Mouse (Mus musculus): ENCODE results near the gene Ddx23. TPM values are rescaled to one million over a fixed set of nuclear protein-coding genes. Genes with fewer than 3 reads are reported as not detected.

Gene Ddx23
- polyA plus RNA-seq, 1 experiment from 2014 or later, result 16.4 TPM

- H3K4me3 ChIP-seq, result no peak overlapping the region
- WGBS, result 8% methylated on average over 20 of the region's 20 CpGs
- peaks cover 33% of the 10 kb centered on the region for H3K27me3 ChIP-seq (replicated peaks)
Measured at GRCm38 (mm10) chr15:98628589-98629254, 34.0 kb downstream of the Ddx23 start.

GRCm38 (mm10) chr15:98626487-98627212 lies 36.0 kb downstream of the Ddx23 start:
- peaks cover 20% of the 10 kb centered on the region; the same call in 1 of the 2 replicates for H3K27me3 ChIP-seq (replicated peaks)
- WGBS, result 83% methylated on average over 7 of the region's 7 CpGs

More at GRCm38 (mm10) chr15:98628589-98629254, 34.0 kb downstream of the Ddx23 start:
- H3K4me2 ChIP-seq (replicated peaks), result peak overlapping the region; percentile 53
- peaks cover 43% of the 10 kb centered on the region for H3K4me1 ChIP-seq
- H3K36me3 ChIP-seq, result no peaks in the 10 kb centered on the region
- no peaks in the 10 kb centered on the region for H3K9me3 ChIP-seq
- peak overlapping the region; percentile 32; the same call in 1 of the 2 replicates for H3K27ac ChIP-seq
- no peak for ATAC-seq (ENCODE audit: low FRiP score, low read depth)
- H3K9ac ChIP-seq, result peak overlapping the region; percentile 44

GRCm38 (mm10) chr15:98626078-98626477 lies 36.6 kb downstream of the Ddx23 start:
- no peaks in the 10 kb centered on the region for H3K36me3 ChIP-seq
- H3K27ac ChIP-seq, result no peak overlapping the region
- no peak overlapping the region for H3K4me2 ChIP-seq (replicated peaks)
- H3K4me3 ChIP-seq, result no peak overlapping the region
- ATAC-seq (ENCODE audit: low FRiP score, low read depth), result no peak
- 14% methylated on average over 8 of the region's 8 CpGs for WGBS
- no peaks in the 10 kb centered on the region for H3K9me3 ChIP-seq
- H3K4me1 ChIP-seq, result peaks cover 17% of the 10 kb centered on the region
- H3K27me3 ChIP-seq (replicated peaks), result peaks cover 14% of the 10 kb centered on the region; the same call in 1 of the 2 replicates
- H3K9ac ChIP-seq, result no peak overlapping the region

More at GRCm38 (mm10) chr15:98626487-98627212, 36.0 kb downstream of the Ddx23 start:
- H3K36me3 ChIP-seq, result no peaks in the 10 kb centered on the region
- peaks cover 22% of the 10 kb centered on the region for H3K4me1 ChIP-seq
- H3K27ac ChIP-seq, result no peak overlapping the region
- H3K4me2 ChIP-seq (replicated peaks), result no peak overlapping the region
- no peaks in the 10 kb centered on the region for H3K9me3 ChIP-seq
- ATAC-seq (ENCODE audit: low FRiP score, low read depth), result no peak
- no peak overlapping the region for H3K4me3 ChIP-seq
- H3K9ac ChIP-seq, result no peak overlapping the region

- peaks cover 4% of the 10 kb centered on the region for H3K4me1 ChIP-seq
- H3K4me3 ChIP-seq, result no peak overlapping the region
- no peak overlapping the region for H3K4me2 ChIP-seq (replicated peaks)
- no peak overlapping the region for H3K27ac ChIP-seq
- 0 out of 2 replicates have a peak, but pooled peaks cover 3% of the 10 kb centered on the region for H3K27me3 ChIP-seq (replicated peaks)
- H3K36me3 ChIP-seq, result no peaks in the 10 kb centered on the region
- H3K9me3 ChIP-seq, result no peaks in the 10 kb centered on the region
- H3K9ac ChIP-seq, result no peak overlapping the region
- 54% methylated on average over 5 of the region's 5 CpGs for WGBS
- ATAC-seq (ENCODE audit: low FRiP score, low read depth), result no peak
Measured at GRCm38 (mm10) chr15:98623361-98623821, 39.3 kb downstream of the Ddx23 start.

- 21% methylated on average over 6 of the region's 6 CpGs for WGBS
- no peak overlapping the region for H3K4me2 ChIP-seq (replicated peaks)
- H3K4me3 ChIP-seq, result no peak overlapping the region
- no peaks in the 10 kb centered on the region for H3K36me3 ChIP-seq
- no peak overlapping the region for H3K9ac ChIP-seq
- 0 out of 2 replicates have a peak, but pooled peaks cover 3% of the 10 kb centered on the region for H3K27me3 ChIP-seq (replicated peaks)
- no peaks in the 10 kb centered on the region for H3K9me3 ChIP-seq
- no peaks in the 10 kb centered on the region for H3K4me1 ChIP-seq
- no peak for ATAC-seq (ENCODE audit: low FRiP score, low read depth)
- no peak overlapping the region for H3K27ac ChIP-seq
Measured at GRCm38 (mm10) chr15:98622721-98623120, 40.0 kb downstream of the Ddx23 start.

GRCm38 (mm10) chr15:98622199-98622598 lies 40.5 kb downstream of the Ddx23 start:
- no peaks in the 10 kb centered on the region for H3K36me3 ChIP-seq
- no peaks in the 10 kb centered on the region for H3K4me1 ChIP-seq
- ATAC-seq (ENCODE audit: low FRiP score, low read depth), result no peak
- H3K9me3 ChIP-seq, result no peaks in the 10 kb centered on the region
- no peak overlapping the region for H3K9ac ChIP-seq
- no peaks in the 10 kb centered on the region for H3K27me3 ChIP-seq (replicated peaks)
- no peak overlapping the region for H3K27ac ChIP-seq
- WGBS, result 7% methylated on average over 7 of the region's 7 CpGs
- H3K4me3 ChIP-seq, result no peak overlapping the region
- H3K4me2 ChIP-seq (replicated peaks), result no peak overlapping the region

- WGBS, result 1% methylated on average over 12 of the region's 12 CpGs
- H3K4me3 ChIP-seq, result no peak overlapping the region
- H3K27me3 ChIP-seq (replicated peaks), result 0 out of 2 replicates have a peak, but pooled peaks cover 2% of the 10 kb centered on the region
- H3K4me1 ChIP-seq, result peaks cover 9% of the 10 kb centered on the region; the same call in 1 of the 2 replicates
- H3K4me2 ChIP-seq (replicated peaks), result peak overlapping the region; percentile 38; the same call in 1 of the 2 replicates
- ATAC-seq (ENCODE audit: low FRiP score, low read depth), result 0 out of 2 replicates have a peak, but pooled peaks have one; percentile 48
- no peak overlapping the region for H3K27ac ChIP-seq
- no peaks in the 10 kb centered on the region for H3K9me3 ChIP-seq
- no peak overlapping the region for H3K9ac ChIP-seq
- no peaks in the 10 kb centered on the region for H3K36me3 ChIP-seq
Measured at GRCm38 (mm10) chr15:98617176-98617537, 45.5 kb downstream of the Ddx23 start.

GRCm38 (mm10) chr15:98616362-98617175 lies 46.1 kb downstream of the Ddx23 start:
- H3K4me3 ChIP-seq, result no peak overlapping the region
- ATAC-seq (ENCODE audit: low FRiP score, low read depth), result 0 out of 2 replicates have a peak, but pooled peaks have one; percentile 29
- 32% methylated on average over 20 of the region's 20 CpGs for WGBS
- peaks cover 9% of the 10 kb centered on the region; the same call in 1 of the 2 replicates for H3K4me1 ChIP-seq
- peak overlapping the region; percentile 38; the same call in 1 of the 2 replicates for H3K4me2 ChIP-seq (replicated peaks)
- no peaks in the 10 kb centered on the region for H3K9me3 ChIP-seq
- H3K27me3 ChIP-seq (replicated peaks), result 0 out of 2 replicates have a peak, but pooled peaks cover 2% of the 10 kb centered on the region
- no peak overlapping the region for H3K27ac ChIP-seq
- H3K9ac ChIP-seq, result no peak overlapping the region
- no peaks in the 10 kb centered on the region for H3K36me3 ChIP-seq

- WGBS, result 64% methylated on average over 6 of the region's 6 CpGs
- no peak for ATAC-seq (ENCODE audit: low FRiP score, low read depth)
- no peak overlapping the region for H3K4me3 ChIP-seq
- no peak overlapping the region for H3K4me2 ChIP-seq (replicated peaks)
- no peaks in the 10 kb centered on the region for H3K36me3 ChIP-seq
- no peak overlapping the region for H3K9ac ChIP-seq
- no peaks in the 10 kb centered on the region for H3K9me3 ChIP-seq
- no peak overlapping the region for H3K27ac ChIP-seq
- H3K27me3 ChIP-seq (replicated peaks), result 0 out of 2 replicates have a peak, but pooled peaks cover 2% of the 10 kb centered on the region
- H3K4me1 ChIP-seq, result peaks cover 9% of the 10 kb centered on the region; the same call in 1 of the 2 replicates
Measured at GRCm38 (mm10) chr15:98615751-98616150, 46.9 kb downstream of the Ddx23 start.

- no peak overlapping the region for H3K9ac ChIP-seq
- no peak overlapping the region for H3K4me2 ChIP-seq (replicated peaks)
- ATAC-seq (ENCODE audit: low FRiP score, low read depth), result no peak
- H3K4me3 ChIP-seq, result no peak overlapping the region
- H3K9me3 ChIP-seq, result no peaks in the 10 kb centered on the region
- 54% methylated on average over 6 of the region's 6 CpGs for WGBS
- no peak overlapping the region for H3K27ac ChIP-seq
- 0 out of 2 replicates have a peak, but pooled peaks cover 2% of the 10 kb centered on the region for H3K27me3 ChIP-seq (replicated peaks)
- no peaks in the 10 kb centered on the region for H3K36me3 ChIP-seq
- H3K4me1 ChIP-seq, result peaks cover 13% of the 10 kb centered on the region
Measured at GRCm38 (mm10) chr15:98614971-98615370, 47.7 kb downstream of the Ddx23 start.

- Histone ChIP-seq H3K27me3 (replicated peaks) (0 out of 2 replicates have a peak, but pooled peaks cover 2% of the 10 kb centered on the region), H3K27ac (no peak overlapping the region), H3K4me2 (replicated peaks) (no peak overlapping the region), H3K36me3 (no peaks in the 10 kb centered on the region), H3K4me1 (peaks cover 15% of the 10 kb centered on the region), H3K4me3 (no peak overlapping the region), H3K9me3 (no peaks in the 10 kb centered on the region), H3K9ac (no peak overlapping the region)
- 69% methylated on average over 9 of the region's 9 CpGs for WGBS
- no peak for ATAC-seq (ENCODE audit: low FRiP score, low read depth)
Measured at GRCm38 (mm10) chr15:98614551-98614950, 48.1 kb downstream of the Ddx23 start.

Data from neural tube, embryonic 12.5 days (tissue).